Mouse (Mus musculus) testis, adult 2 months (tissue): Measurements from ENCODE around the gene Kif1a.

ENCODE experiments used
- CTCF ChIP-seq: fragments of 200-500 bp; IDR thresholded peaks from 2 replicates; pipeline ENCODE4 v1.5.1; 2012; ENCODE audit warnings: low read depth, mild to moderate bottlenecking, inconsistent platforms, low read length, moderate library complexity; ENCODE audit not compliant: control insufficient read depth, insufficient read depth, insufficient replicate concordance
- POLR2A ChIP-seq: fragments of 200-500 bp; IDR thresholded peaks from 2 replicates; pipeline ENCODE4 v1.6.1; 2012; ENCODE audit warnings: low read depth, mild to moderate bottlenecking, inconsistent platforms, low read length, moderate library complexity; ENCODE audit not compliant: control insufficient read depth

DNA sequence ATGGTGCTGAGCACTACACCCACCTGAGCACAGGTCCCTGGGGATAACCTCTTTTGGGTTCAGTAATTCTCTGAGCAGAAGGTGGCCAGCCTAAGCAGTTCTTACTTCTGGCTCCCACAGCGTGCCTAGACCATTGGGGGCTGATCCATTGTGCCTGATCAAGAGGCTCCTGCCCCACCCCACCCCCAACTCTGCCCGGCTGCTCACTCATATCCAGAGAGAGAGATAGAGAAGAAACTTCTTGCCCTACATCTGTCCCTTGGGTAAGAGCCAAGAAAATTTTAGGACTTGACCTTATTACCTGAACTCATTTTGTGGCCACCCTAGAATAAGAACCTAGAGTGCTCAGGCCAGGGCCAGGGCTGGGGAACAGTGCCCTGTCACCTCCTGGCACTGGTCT is 108.9 kb downstream of the Kif1a start:
- TF ChIP-seq POLR2A, result 0 out of 2 replicates have a peak, but pooled peaks have one; percentile 18
- TF ChIP-seq CTCF, result no peak
